Mouse (Mus musculus) bone marrow macrophage, adult 2 months (primary cell): ENCODE measurements around the gene Napepld. TPM values are rescaled to one million over a fixed set of nuclear protein-coding genes. Genes with fewer than 3 reads are reported as not detected.
A peak's percentile ranks its signal among the peaks of the same experiment; 100 is the strongest.

Experiments
- H3K27ac ChIP-seq: 2 replicates; pipeline ENCODE4 v1.5.1; 2012; ENCODE audit warnings: low read depth, low read length; ENCODE audit not compliant: insufficient read depth
- H3K4me1 ChIP-seq: 2 replicates; pipeline ENCODE4 v1.6.1; 2012; ENCODE audit warnings: low read length; ENCODE audit not compliant: control insufficient read depth, insufficient read depth
- H3K4me3 ChIP-seq: 2 replicates; pipeline ENCODE4 v1.5.1; 2012; ENCODE audit warnings: mild to moderate bottlenecking, low read length, moderate library complexity; ENCODE audit not compliant: insufficient read depth
- CTCF ChIP-seq: IDR thresholded peaks from 2 replicates; pipeline ENCODE4 v1.5.1; 2012; ENCODE audit warnings: low read depth, mild to moderate bottlenecking, low read length, moderate library complexity
- POLR2A ChIP-seq: IDR thresholded peaks from 2 replicates; pipeline ENCODE4 v1.6.1; 2012; ENCODE audit warnings: mild to moderate bottlenecking, low read depth, low read length, borderline replicate concordance
- polyA plus RNA-seq: library from polyadenylated mRNA; stranded (reverse); fragments of >200 nt; gene quantifications from 2 replicates; pipeline ENCODE4 v1.2.4, GENCODE M21; 2012; ENCODE audit not compliant: missing spikeins, insufficient read depth, insufficient read length

The Napepld gene
- polyA plus RNA-seq, 1 experiment = 1.8 TPM

GRCm38 (mm10) chr5:21693372-21693870 is 7.8 kb downstream of the Napepld start:
- no peak overlapping the region for H3K27ac ChIP-seq
- peaks cover 8% of the 10 kb centered on the region for H3K4me1 ChIP-seq
- H3K4me3 ChIP-seq = no peak overlapping the region
- TF ChIP-seq CTCF = no peak
- TF ChIP-seq POLR2A = no peak

GRCm38 (mm10) chr5:21692230-21692629 is 9.0 kb downstream of the Napepld start:
- H3K4me1 ChIP-seq = peaks cover 8% of the 10 kb centered on the region
- no peak overlapping the region for H3K4me3 ChIP-seq
- 0 out of 2 replicates have a peak overlapping the region, but pooled peaks have one; percentile 23 for H3K27ac ChIP-seq
- TF ChIP-seq POLR2A = no peak
- TF ChIP-seq CTCF = no peak

- TF ChIP-seq POLR2A = no peak
- Histone ChIP-seq H3K4me1 (peaks cover 11% of the 10 kb centered on the region), H3K4me3 (no peak overlapping the region), H3K27ac (no peak overlapping the region)
Measured at GRCm38 (mm10) chr5:21687042-21687441, 14.2 kb downstream of the Napepld start.

- TF ChIP-seq POLR2A (no peak), CTCF (no peak)
Measured at GRCm38 (mm10) chr5:21685001-21685400, 16.2 kb downstream of the Napepld start.

GRCm38 (mm10) chr5:21683811-21684210 is 17.4 kb downstream of the Napepld start:
- Histone ChIP-seq H3K27ac (no peak overlapping the region), H3K4me1 (peaks cover 24% of the 10 kb centered on the region), H3K4me3 (no peak overlapping the region)
- TF ChIP-seq POLR2A = no peak

More at GRCm38 (mm10) chr5:21685001-21685400, 16.2 kb downstream of the Napepld start:
- H3K4me1 ChIP-seq = peaks cover 19% of the 10 kb centered on the region
- H3K27ac ChIP-seq = no peak overlapping the region
- no peak overlapping the region for H3K4me3 ChIP-seq

GRCm38 (mm10) chr5:21680940-21681339 is 20.3 kb downstream of the Napepld start:
- Histone ChIP-seq H3K27ac (peak overlapping the region; percentile 11; the same call in 1 of the 2 replicates), H3K4me3 (no peak overlapping the region), H3K4me1 (peaks cover 21% of the 10 kb centered on the region)
- TF ChIP-seq CTCF (no peak), POLR2A (no peak)

GRCm38 (mm10) chr5:21680029-21680428 is 21.2 kb downstream of the Napepld start:
- TF ChIP-seq CTCF (no peak), POLR2A (no peak)
- no peak overlapping the region for H3K27ac ChIP-seq
- H3K4me3 ChIP-seq = no peak overlapping the region
- peaks cover 21% of the 10 kb centered on the region for H3K4me1 ChIP-seq

- TF ChIP-seq CTCF = no peak
- TF ChIP-seq POLR2A = no peak
- Histone ChIP-seq H3K4me1 (peaks cover 21% of the 10 kb centered on the region), H3K4me3 (no peak overlapping the region), H3K27ac (no peak overlapping the region)
Measured at GRCm38 (mm10) chr5:21678363-21678762, 22.8 kb downstream of the Napepld start.

- Histone ChIP-seq H3K27ac (no peak overlapping the region), H3K4me3 (no peak overlapping the region), H3K4me1 (peaks cover 21% of the 10 kb centered on the region)
- TF ChIP-seq POLR2A = no peak
- TF ChIP-seq CTCF = no peak
Measured at GRCm38 (mm10) chr5:21677939-21678338, 23.3 kb downstream of the Napepld start.

GRCm38 (mm10) chr5:21675494-21675893 is 25.7 kb downstream of the Napepld start:
- no peak overlapping the region for H3K27ac ChIP-seq
- TF ChIP-seq CTCF (no peak), POLR2A (no peak)
- H3K4me1 ChIP-seq = peaks cover 11% of the 10 kb centered on the region

GRCm38 (mm10) chr5:21675019-21675418 is 26.2 kb downstream of the Napepld start:
- no peak overlapping the region for H3K4me3 ChIP-seq
- H3K4me1 ChIP-seq = peaks cover 8% of the 10 kb centered on the region
- H3K27ac ChIP-seq = no peak overlapping the region
- TF ChIP-seq CTCF (no peak), POLR2A (no peak)

More at GRCm38 (mm10) chr5:21675494-21675893, 25.7 kb downstream of the Napepld start:
- no peak overlapping the region for H3K4me3 ChIP-seq
